Mouse (Mus musculus): Measurements from ENCODE around the gene Mast4.

DNA sequence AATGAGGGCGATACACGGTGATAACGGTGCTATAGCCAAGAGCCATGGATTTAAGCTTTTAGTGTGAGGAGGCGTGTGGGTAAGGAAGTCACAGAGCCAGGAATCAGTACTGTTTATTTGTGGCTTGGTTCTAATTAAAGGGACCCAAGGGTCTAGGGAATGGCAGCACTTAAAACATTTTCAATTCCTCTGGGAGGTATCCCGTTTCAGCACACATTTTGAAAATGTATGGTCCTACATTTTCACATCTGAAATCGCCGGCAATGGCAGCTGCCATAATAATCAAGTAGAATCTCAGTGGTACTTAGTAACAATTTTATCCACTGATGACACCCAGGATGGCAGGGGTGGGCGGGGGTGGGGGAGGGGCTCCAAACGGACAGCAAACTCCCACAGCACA, 531.1 kb downstream of the Mast4 start:
- no peak for TF ChIP-seq EP300 (IDR thresholded peaks at IDR 0.05; ENCODE audit: low read depth)
- no peak for TF ChIP-seq CTCF (IDR thresholded peaks at IDR 0.05; ENCODE audit: low read depth)
